Mouse (Mus musculus): ENCODE measurements around the gene Six3.

DNA sequence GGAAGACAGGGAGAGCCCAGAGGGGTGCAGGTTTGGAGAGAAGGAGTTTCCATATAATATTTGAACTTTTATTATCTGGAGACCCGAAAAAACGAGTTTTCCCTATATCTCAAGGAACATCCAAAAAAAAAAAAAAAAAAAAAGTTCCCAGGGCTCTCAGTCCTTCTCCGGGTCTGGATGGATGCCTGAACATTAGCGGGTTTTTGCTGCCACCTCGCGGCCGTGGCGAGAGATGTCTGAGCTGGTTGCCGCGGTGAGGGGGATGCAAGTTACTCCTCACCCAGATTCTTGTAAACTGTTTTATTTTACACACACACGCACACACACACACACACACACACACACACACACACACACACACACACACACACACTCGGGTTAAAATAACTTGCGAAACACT is 20.2 kb downstream of the Six3 start:
- peak; percentile 86 for TF ChIP-seq CTCF (IDR thresholded peaks at IDR 0.05; ENCODE audit: extremely low read depth, insufficient read depth, low read length)
- TF ChIP-seq POLR2A (IDR thresholded peaks at IDR 0.05; ENCODE audit: extremely low read depth, insufficient read depth, low read length): no peak
